Mouse (Mus musculus) liver, embryonic 11.5 days (tissue): Measurements from ENCODE around the gene Palm2. TPM values are rescaled to one million over a fixed set of nuclear protein-coding genes. Genes with fewer than 3 reads are reported as not detected.

Source experiments
- ATAC-seq: fragments of 200-750 bp; cut with Nextera tagmentation; replicated peaks from 2 replicates; pipeline ENCODE4 v1.8.0; 2017; ENCODE audit warnings: moderate number of reproducible peaks, mild to moderate bottlenecking, moderate TSS enrichment, moderate library complexity; ENCODE audit not compliant: low FRiP score
- DNase-seq: peaks from one replicate; pipeline ENCODE4 v3.0.0-alpha.2; 2017; ENCODE audit warnings: low spot score
- H3K27ac ChIP-seq: fragments of 300-500 bp; sonication (generic); 2 replicates; pipeline ENCODE4 v1.5.1; 2014; ENCODE audit warnings: mild to moderate bottlenecking, low read depth, low read length, control low read depth
- H3K27me3 ChIP-seq: fragments of 300-500 bp; sonication (generic); replicated peaks from 2 replicates; pipeline ENCODE4 v1.6.1; 2014; ENCODE audit warnings: low read length, mixed read lengths; ENCODE audit not compliant: control insufficient read depth, insufficient read depth
- H3K36me3 ChIP-seq: fragments of 300-500 bp; sonication (generic); 2 replicates; pipeline ENCODE4 v1.6.1; 2014; ENCODE audit warnings: mild to moderate bottlenecking, low read length, moderate library complexity, mixed read lengths; ENCODE audit not compliant: control insufficient read depth, insufficient read depth
- H3K4me1 ChIP-seq: fragments of 300-500 bp; sonication (generic); replicated peaks from 2 replicates; pipeline ENCODE4 v1.6.1; 2014; ENCODE audit warnings: low read length, mixed read lengths; ENCODE audit not compliant: control insufficient read depth, insufficient read depth
- H3K4me2 ChIP-seq: fragments of 300-500 bp; sonication (generic); 2 replicates; pipeline ENCODE4 v1.6.1; 2014; ENCODE audit warnings: mild to moderate bottlenecking, control low read depth, moderate library complexity
- H3K4me3 ChIP-seq: fragments of 300-500 bp; sonication (generic); 2 replicates; pipeline ENCODE4 v1.5.1; 2014; ENCODE audit warnings: low read depth, low read length, control low read depth
- H3K9ac ChIP-seq: fragments of 300-500 bp; sonication (generic); 2 replicates; pipeline ENCODE4 v1.6.1; 2014; ENCODE audit warnings: low read depth, low read length, control low read depth
- H3K9me3 ChIP-seq: fragments of 300-500 bp; sonication (generic); 2 replicates; pipeline ENCODE4 v1.6.1; 2016; ENCODE audit warnings: low read length, inconsistent platforms, mixed read lengths; ENCODE audit not compliant: control insufficient read depth
- WGBS: fragments of 180-500 bp; shearing (Covaris S2); extraction: QIAGEN DNeasy Blood & Tissue Kit; methylation state at CpG from one replicate; pipeline ENCODE4 v1.1.7; 2014; 5-methylcytosine and 5-hydroxymethylcytosine counted together
- polyA plus RNA-seq: library from polyadenylated mRNA; unstranded; fragments of >200 nt; fragmentation: Nextera tagmentation; extraction: Ambion mirVana; gene quantifications from 2 replicates; pipeline ENCODE4 v1.2.1, GENCODE M21; 2014

Palm2 gene
- polyA plus RNA-seq, 1 experiment from 2014 or later, result 0.71 TPM

DNA sequence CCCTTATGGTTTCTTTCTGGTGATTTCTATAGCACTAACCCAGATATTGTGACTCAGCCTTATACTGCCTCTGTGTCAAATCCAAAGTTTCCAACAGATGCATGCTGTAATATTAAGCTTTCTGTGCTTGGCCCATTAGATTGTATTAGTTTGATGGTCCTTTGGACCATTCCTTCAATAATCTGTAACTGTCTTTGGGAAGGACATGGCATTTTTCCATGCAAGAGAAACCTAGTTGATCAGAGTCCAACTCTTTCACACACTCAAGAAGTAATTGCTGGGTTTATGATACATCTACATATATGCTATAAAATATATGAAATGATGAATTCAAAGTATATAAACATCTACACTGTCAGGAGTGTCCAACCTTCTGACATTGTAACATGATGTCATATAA is 281.8 kb downstream of the Palm2 start:
- no peaks in the 10 kb centered on the region for H3K9me3 ChIP-seq
- ATAC-seq (no peak), DNase-seq (no peak)
- no peak overlapping the region for H3K4me3 ChIP-seq
- no peaks in the 10 kb centered on the region for H3K36me3 ChIP-seq
- H3K4me2 ChIP-seq, result no peak overlapping the region
- H3K9ac ChIP-seq, result no peak overlapping the region
- H3K27ac ChIP-seq, result no peak overlapping the region
- no peaks in the 10 kb centered on the region for H3K4me1 ChIP-seq
- no peaks in the 10 kb centered on the region for H3K27me3 ChIP-seq

DNA sequence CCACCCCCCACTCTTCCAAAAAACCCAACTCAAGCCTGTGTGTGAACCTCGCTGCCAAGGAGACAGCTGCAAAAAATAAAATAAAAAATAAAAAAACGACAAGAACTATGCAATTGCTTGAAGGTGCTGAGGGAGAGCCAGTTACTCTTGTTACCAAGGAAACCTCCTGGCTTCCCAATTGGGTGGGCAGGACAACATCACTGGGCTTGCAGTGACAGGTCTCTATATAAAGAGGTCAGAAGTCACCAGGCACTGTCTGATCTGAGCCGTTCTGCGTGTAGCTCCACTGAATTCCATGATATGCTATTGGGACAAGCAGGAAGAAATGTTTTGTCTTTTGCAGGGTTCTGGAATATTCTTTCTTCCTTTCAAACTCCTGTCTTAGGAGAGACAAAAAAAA is 282.7 kb downstream of the Palm2 start:
- WGBS, result 57% methylated on average over 4 of the region's 4 CpGs
- no peak overlapping the region for H3K4me2 ChIP-seq
- no peak overlapping the region for H3K4me3 ChIP-seq
- ATAC-seq, result no peak
- no peak overlapping the region for H3K9ac ChIP-seq
- H3K27me3 ChIP-seq, result no peaks in the 10 kb centered on the region
- DNase-seq, result no peak
- no peak overlapping the region for H3K27ac ChIP-seq
- H3K9me3 ChIP-seq, result no peaks in the 10 kb centered on the region
- no peaks in the 10 kb centered on the region for H3K36me3 ChIP-seq
- H3K4me1 ChIP-seq, result no peaks in the 10 kb centered on the region

GRCm38 (mm10) chr4:57717354-57717753 is 283.3 kb downstream of the Palm2 start, which contains the start of gene Akap2:
Gene Akap2, plus strand, starts transcription at chr4:57717657.
- H3K9ac ChIP-seq, result no peak within 1 kb of the TSS
- H3K36me3 ChIP-seq, result no peaks in the 10 kb centered on the region
- DNase-seq (no peak), ATAC-seq (no peak)
- WGBS, result 84% methylated on average over 9 of the region's 9 CpGs
- no peaks in the 10 kb centered on the region for H3K9me3 ChIP-seq
- H3K27me3 ChIP-seq, result no peaks in the 10 kb centered on the region
- H3K27ac ChIP-seq, result no peak within 1 kb of the TSS
- H3K4me3 ChIP-seq, result no peak within 1 kb of the TSS
- H3K4me2 ChIP-seq, result no peak within 1 kb of the TSS
- no peaks in the 10 kb centered on the region for H3K4me1 ChIP-seq

- Histone ChIP-seq H3K36me3 (no peaks in the 10 kb centered on the region), H3K4me1 (no peaks in the 10 kb centered on the region), H3K27ac (no peak overlapping the region), H3K27me3 (no peaks in the 10 kb centered on the region), H3K4me3 (no peak overlapping the region), H3K4me2 (no peak overlapping the region), H3K9me3 (no peaks in the 10 kb centered on the region), H3K9ac (no peak overlapping the region)
- ATAC-seq, result no peak
- DNase-seq, result no peak
- WGBS, result 86% methylated on average over 1 of the region's 1 CpGs
Observed at GRCm38 (mm10) chr4:57719370-57719769, 285.3 kb downstream of the Palm2 start.

- H3K4me2 ChIP-seq, result no peak overlapping the region
- no peak overlapping the region for H3K9ac ChIP-seq
- H3K4me1 ChIP-seq, result no peaks in the 10 kb centered on the region
- no peaks in the 10 kb centered on the region for H3K36me3 ChIP-seq
- no peak overlapping the region for H3K4me3 ChIP-seq
- WGBS, result 42% methylated on average over 7 of the region's 7 CpGs
- H3K9me3 ChIP-seq, result no peaks in the 10 kb centered on the region
- ATAC-seq (no peak), DNase-seq (no peak)
- H3K27ac ChIP-seq, result no peak overlapping the region
- H3K27me3 ChIP-seq, result no peaks in the 10 kb centered on the region
Observed at GRCm38 (mm10) chr4:57720869-57721361, 286.9 kb downstream of the Palm2 start.

- ATAC-seq (no peak), DNase-seq (no peak)
- H3K27me3 ChIP-seq, result no peaks in the 10 kb centered on the region
- H3K4me2 ChIP-seq, result no peak overlapping the region
- no peak overlapping the region for H3K4me3 ChIP-seq
- H3K9me3 ChIP-seq, result no peaks in the 10 kb centered on the region
- H3K9ac ChIP-seq, result no peak overlapping the region
- H3K27ac ChIP-seq, result no peak overlapping the region
- 81% methylated on average over 4 of the region's 4 CpGs for WGBS
- no peaks in the 10 kb centered on the region for H3K4me1 ChIP-seq
- H3K36me3 ChIP-seq, result no peaks in the 10 kb centered on the region
Observed at GRCm38 (mm10) chr4:57722296-57722695, 288.2 kb downstream of the Palm2 start.

DNA sequence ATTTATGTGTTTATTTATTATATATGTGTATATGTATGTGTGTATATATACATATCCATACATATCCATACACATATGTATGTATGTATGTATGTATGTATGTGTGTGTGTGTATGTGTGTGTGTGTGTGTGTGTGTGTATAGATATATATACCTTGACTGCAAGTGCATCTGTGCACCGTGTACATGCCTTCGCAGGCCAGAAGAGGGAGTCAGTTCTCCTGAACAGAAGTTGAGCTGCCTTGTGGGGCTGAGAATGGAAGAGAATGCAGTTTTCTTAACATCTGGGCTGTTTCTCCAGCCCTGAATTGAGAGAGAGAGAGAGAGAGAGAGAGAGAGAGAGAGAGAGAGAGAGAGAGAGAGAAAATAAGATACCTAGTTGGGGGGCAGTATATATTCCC is 289.6 kb downstream of the Palm2 start:
- H3K27ac ChIP-seq, result no peak overlapping the region
- no peak for DNase-seq
- H3K4me1 ChIP-seq, result no peaks in the 10 kb centered on the region
- no peaks in the 10 kb centered on the region for H3K36me3 ChIP-seq
- no peak overlapping the region for H3K4me3 ChIP-seq
- 34% methylated on average over 2 of the region's 2 CpGs for WGBS
- H3K4me2 ChIP-seq, result no peak overlapping the region
- no peak for ATAC-seq
- H3K9me3 ChIP-seq, result no peaks in the 10 kb centered on the region
- H3K9ac ChIP-seq, result no peak overlapping the region
- no peaks in the 10 kb centered on the region for H3K27me3 ChIP-seq

DNA sequence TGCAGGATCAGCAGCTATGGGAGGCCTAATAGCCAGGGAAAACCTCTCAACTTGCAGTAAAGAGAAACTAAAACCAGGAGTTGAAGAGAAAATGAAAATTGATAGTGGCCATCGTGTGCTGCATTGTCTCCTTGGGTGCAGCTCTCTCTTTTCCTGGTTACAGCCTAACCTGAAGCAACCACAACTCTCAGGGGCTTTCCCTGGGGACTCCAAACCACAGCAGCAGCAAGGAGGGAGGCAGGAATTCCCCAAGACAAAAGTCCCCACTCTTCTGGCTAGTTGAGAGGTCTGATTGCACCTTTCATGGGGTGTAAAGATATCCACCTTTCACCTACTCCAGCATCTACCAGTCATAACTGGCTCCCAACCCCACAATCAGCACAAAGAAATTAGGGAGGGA is 291.5 kb downstream of the Palm2 start:
- H3K4me1 ChIP-seq, result no peaks in the 10 kb centered on the region
- no peak overlapping the region for H3K4me2 ChIP-seq
- H3K9me3 ChIP-seq, result no peaks in the 10 kb centered on the region
- 56% methylated on average over 1 of the region's 1 CpGs for WGBS
- H3K9ac ChIP-seq, result no peak overlapping the region
- H3K27me3 ChIP-seq, result no peaks in the 10 kb centered on the region
- H3K36me3 ChIP-seq, result no peaks in the 10 kb centered on the region
- ATAC-seq (no peak), DNase-seq (no peak)
- no peak overlapping the region for H3K4me3 ChIP-seq
- no peak overlapping the region for H3K27ac ChIP-seq

- WGBS, result 80% methylated on average over 4 of the region's 4 CpGs
- H3K27ac ChIP-seq, result no peak overlapping the region
- ATAC-seq, result no peak
- H3K4me2 ChIP-seq, result no peak overlapping the region
- H3K36me3 ChIP-seq, result no peaks in the 10 kb centered on the region
- no peak overlapping the region for H3K4me3 ChIP-seq
- DNase-seq, result no peak
- H3K4me1 ChIP-seq, result no peaks in the 10 kb centered on the region
- H3K27me3 ChIP-seq, result no peaks in the 10 kb centered on the region
- no peaks in the 10 kb centered on the region for H3K9me3 ChIP-seq
- no peak overlapping the region for H3K9ac ChIP-seq
Observed at GRCm38 (mm10) chr4:57728611-57729183, 294.6 kb downstream of the Palm2 start.
